Mouse (Mus musculus) cerebellum, adult 9-10 months (tissue): Measurements from ENCODE around the gene Krt27.

Experiments used
- DNase-seq: peaks from one replicate; pipeline ENCODE4 v3.0.0; 2022

Krt27 gene

GRCm38 (mm10) chr11:99322851-99323250 is 28.1 kb downstream of the Krt27 start, which contains the start of gene Krt25:
Gene Krt25, minus strand, starts transcription at chr11:99322951.
- no peak for DNase-seq

GRCm38 (mm10) chr11:99321094-99321493 is 29.8 kb downstream of the Krt27 start:
- no peak for DNase-seq

- DNase-seq: no peak
Observed at GRCm38 (mm10) chr11:99319127-99319526, 31.8 kb downstream of the Krt27 start.

GRCm38 (mm10) chr11:99316543-99316942 is 34.4 kb downstream of the Krt27 start:
- no peak for DNase-seq

- no peak for DNase-seq
Observed at GRCm38 (mm10) chr11:99314594-99314993, 36.3 kb downstream of the Krt27 start.

GRCm38 (mm10) chr11:99310882-99311281 is 40.0 kb downstream of the Krt27 start:
- DNase-seq: no peak

GRCm38 (mm10) chr11:99307579-99307978 is 43.3 kb downstream of the Krt27 start:
- peak; percentile 80 for DNase-seq
